Mouse (Mus musculus) adipocyte (in vitro differentiated cells): ENCODE data around the gene Pfn4.
"Not testable (repeated sequence)": the region's sequence is repeated elsewhere in the genome, so short reads cannot be mapped to it uniquely, and the experiment has no call there.

ENCODE experiments used
- DNase-seq: peaks from one replicate; pipeline ENCODE4 v3.0.0-alpha.2; 2016; ENCODE audit warnings: low spot score

Gene Pfn4

GRCm38 (mm10) chr12:4768492-4769332 is at the start of gene Pfn4, which contains the start of gene Fam228b:
Pfn4 (plus strand) TSS chr12:4769022.
Fam228b (minus strand) TSS chr12:4769267.
- peak; percentile 81 for DNase-seq

- no peak for DNase-seq
These were observed 49.6 kb upstream of the Pfn4 start for GRCm38 (mm10) chr12:4719066-4719761.

GRCm38 (mm10) chr12:4719762-4720754 is 48.8 kb upstream of the Pfn4 start:
- DNase-seq = no peak

- no peak for DNase-seq
These were observed 39.7 kb upstream of the Pfn4 start for GRCm38 (mm10) chr12:4729165-4729564.

GRCm38 (mm10) chr12:4731629-4732028 is 37.2 kb upstream of the Pfn4 start:
- no peak for DNase-seq

GRCm38 (mm10) chr12:4732332-4732731 is 36.5 kb upstream of the Pfn4 start:
- DNase-seq = no peak

- no peak for DNase-seq
These were observed 30.7 kb upstream of the Pfn4 start, which contains the start of gene Fam228a for GRCm38 (mm10) chr12:4738031-4738576. Fam228a (minus strand) TSS chr12:4738430.

- no peak for DNase-seq
These were observed 28.0 kb upstream of the Pfn4 start for GRCm38 (mm10) chr12:4740823-4741222.

GRCm38 (mm10) chr12:4742183-4742582 is 26.6 kb upstream of the Pfn4 start:
- DNase-seq = no peak

GRCm38 (mm10) chr12:4744486-4744885 is 24.3 kb upstream of the Pfn4 start:
- no peak for DNase-seq

GRCm38 (mm10) chr12:4754451-4754850 is 14.4 kb upstream of the Pfn4 start:
- not testable (repeated sequence) for DNase-seq

- DNase-seq = no peak
These were observed 11.8 kb upstream of the Pfn4 start for GRCm38 (mm10) chr12:4757060-4757459.

GRCm38 (mm10) chr12:4769333-4769723 is 506 bp downstream of the Pfn4 start:
- no peak for DNase-seq

- no peak for DNase-seq
These were observed 6.2 kb downstream of the Pfn4 start for GRCm38 (mm10) chr12:4774895-4775587.

- no peak for DNase-seq
These were observed 6.7 kb downstream of the Pfn4 start for GRCm38 (mm10) chr12:4775588-4775949.

GRCm38 (mm10) chr12:4777734-4778133 is 8.9 kb downstream of the Pfn4 start:
- DNase-seq = no peak

GRCm38 (mm10) chr12:4780245-4780644 is 11.4 kb downstream of the Pfn4 start:
- DNase-seq = no peak

- DNase-seq = no peak
These were observed 12.4 kb downstream of the Pfn4 start for GRCm38 (mm10) chr12:4781270-4781669.

- not testable (repeated sequence) for DNase-seq
These were observed 13.0 kb downstream of the Pfn4 start for GRCm38 (mm10) chr12:4781725-4782404.

GRCm38 (mm10) chr12:4783598-4783997 is 14.8 kb downstream of the Pfn4 start:
- no peak for DNase-seq
